Mouse (Mus musculus) A20 (cell line): Measurements from ENCODE around the gene Zfp960.
"Not testable (repeated sequence)": the region's sequence is repeated elsewhere in the genome, so short reads cannot be mapped to it uniquely, and the experiment has no call there.

Experiments
- DNase-seq: peaks from one replicate; pipeline ENCODE4 v3.0.0-alpha.2; 2011; ENCODE audit warnings: low read depth, low spot score

Zfp960 gene

DNA sequence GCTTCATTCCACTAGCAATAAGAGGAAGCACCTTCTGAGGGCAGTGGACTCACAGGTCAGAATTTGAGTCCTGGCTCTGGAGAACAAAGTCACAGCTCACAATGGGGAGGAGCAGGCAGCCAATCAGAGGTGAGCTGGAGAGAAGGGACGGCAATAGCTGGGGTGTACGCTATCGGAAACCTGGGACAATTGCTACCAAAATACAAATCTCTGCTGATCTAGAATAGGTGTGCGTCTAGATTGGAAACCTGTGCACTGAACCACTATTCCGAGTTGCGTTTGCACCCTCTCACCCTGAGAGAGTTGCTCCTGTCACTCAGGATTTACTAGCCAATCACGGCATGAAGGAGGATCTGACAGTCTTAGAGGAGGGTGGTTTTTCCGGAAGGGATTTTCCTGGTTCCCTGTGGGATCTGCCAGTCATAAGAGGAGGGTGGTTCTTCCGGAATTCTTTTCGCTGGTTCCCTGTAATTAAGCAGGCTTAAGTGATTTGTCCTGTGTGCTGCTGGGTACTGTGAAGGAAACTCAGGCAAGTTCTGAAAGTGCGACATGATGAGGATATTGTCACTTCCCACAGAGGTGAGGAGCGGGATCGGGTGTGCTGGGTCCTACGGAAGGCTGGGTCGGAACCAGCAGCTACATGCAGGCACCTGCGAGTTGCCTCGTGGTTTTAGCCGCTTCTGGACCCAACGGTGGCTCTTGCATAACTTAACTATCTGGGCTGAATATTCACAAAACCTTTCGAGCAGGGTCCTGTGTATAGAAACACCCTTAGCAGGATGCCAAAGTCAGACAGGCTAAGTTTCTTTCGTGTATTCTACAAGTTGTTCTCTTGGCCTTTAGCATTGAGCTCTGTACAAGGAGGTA lies at the start of gene Zfp960:
Gene Zfp960 (plus strand): TSS at position 486 of the 867 bp plus-strand sequence.
- DNase-seq, result not testable (repeated sequence)

DNA sequence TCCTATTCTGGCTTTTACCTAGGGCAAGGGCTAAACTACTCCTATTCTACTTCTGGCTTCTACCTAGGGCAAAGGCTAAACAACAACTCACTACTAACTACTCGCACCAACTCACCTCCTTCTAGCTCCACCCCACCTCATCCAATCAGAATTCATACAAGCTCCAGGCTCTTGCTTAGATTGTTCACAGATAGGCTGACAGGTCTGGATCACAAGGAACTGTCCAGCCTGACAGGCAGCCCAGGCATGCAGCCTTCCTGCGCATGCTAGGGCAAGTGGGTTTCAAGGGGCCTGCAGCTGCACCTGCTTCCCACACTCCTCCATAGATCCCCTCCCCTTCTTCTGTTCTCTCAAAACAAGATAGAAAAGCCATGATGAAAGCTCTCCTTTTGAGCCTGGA lies 45.8 kb upstream of the Zfp960 start:
- DNase-seq, result not testable (repeated sequence)

DNA sequence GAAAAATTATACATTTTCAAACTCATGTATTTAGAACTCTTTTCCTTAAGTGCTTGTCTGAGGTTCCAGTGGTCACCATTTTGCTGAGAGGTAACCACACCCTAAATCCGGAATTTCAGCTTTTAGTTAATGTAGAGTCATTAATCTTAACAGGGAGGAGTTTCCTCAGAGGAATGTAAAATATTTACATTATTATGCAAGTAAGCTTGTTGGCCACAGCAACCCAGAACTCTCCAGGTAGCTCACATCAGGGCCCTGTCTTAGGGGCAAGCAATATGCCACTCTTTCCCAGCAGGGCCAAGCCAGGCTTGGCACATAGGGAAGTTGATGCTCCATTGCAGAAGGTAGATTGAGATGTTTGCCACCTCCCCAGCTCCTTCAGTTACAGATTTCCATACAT lies 4.3 kb upstream of the Zfp960 start:
- not testable (repeated sequence) for DNase-seq

DNA sequence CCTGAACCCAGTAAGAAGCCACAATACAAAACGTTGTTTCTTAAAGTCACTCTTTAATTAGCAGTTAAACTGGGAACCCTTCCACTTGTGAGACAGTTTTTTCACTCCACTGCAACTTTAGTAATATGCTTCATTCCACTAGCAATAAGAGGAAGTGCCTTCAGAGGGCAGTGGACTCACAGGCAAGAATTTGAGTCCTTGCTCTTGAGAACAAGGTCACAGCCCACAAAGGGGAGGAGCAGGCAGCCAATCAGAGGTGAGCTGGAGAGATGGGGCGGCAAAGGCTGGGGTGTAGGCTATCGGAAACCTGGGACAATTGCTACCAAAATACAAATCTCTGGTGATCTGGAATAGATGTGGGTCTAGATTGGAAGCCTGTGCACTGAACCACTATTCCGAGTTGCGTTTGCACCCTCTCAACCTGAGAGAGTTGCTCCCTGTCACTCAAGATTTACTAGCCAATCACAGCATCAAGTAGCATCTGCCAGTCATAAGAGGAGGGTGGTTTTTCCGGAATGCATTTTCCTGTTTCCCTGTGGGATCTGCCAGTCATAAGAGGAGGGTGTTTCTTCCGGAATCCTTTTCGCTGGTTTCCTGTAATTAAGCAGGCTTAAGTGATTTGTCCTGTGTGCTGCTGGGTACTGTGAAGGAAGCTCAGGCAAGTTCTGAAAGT lies 57.1 kb downstream of the Zfp960 start, which contains the start of gene Zfp97:
Gene Zfp97 (plus strand): TSS at position 586 of the 673 bp plus-strand sequence.
- DNase-seq, result not testable (repeated sequence)
